Mouse (Mus musculus) liver, embryonic 14.5 days (tissue): Measurements from ENCODE around the gene Gm45521.

ENCODE experiments used
- CTCF ChIP-seq: IDR thresholded peaks from 2 replicates; pipeline ENCODE4 v1.5.1; 2016; ENCODE audit warnings: antibody characterized with exemption, low read depth, control low read depth
- EP300 ChIP-seq: IDR thresholded peaks from 2 replicates; pipeline ENCODE4 v1.6.1; 2016; ENCODE audit warnings: antibody characterized with exemption, low read depth

GRCm38 (mm10) chr14:8007084-8007483 is 50.0 kb downstream of the Gm45521 start:
- TF ChIP-seq CTCF (no peak), EP300 (no peak)
